Mouse (Mus musculus) thymus, postnatal 25 days (tissue): ENCODE results near the gene Rcan2.

Experiments
- DNase-seq: peaks from one replicate; pipeline ENCODE4 v3.0.0; 2022

Rcan2 gene

DNA sequence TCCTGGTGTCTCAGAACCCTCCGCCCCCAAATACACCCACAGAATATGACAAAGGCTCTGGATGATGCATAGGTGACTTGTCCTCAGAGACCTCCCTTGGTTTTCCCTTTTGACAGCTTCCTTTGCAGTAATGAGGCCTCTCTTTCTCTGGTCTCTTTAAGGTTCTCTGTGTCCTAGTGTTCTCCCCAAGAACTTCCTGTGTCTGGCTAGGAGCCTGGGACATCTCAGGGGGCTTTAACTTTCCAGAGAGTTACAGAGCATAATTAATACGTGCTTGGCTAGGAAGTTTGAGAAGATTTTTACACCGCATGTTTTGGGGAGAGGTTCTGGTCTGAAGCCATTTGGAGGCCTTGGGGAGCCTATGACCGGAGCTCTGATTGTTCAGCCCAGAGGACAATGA is 128.7 kb downstream of the Rcan2 start:
- no peak for DNase-seq

DNA sequence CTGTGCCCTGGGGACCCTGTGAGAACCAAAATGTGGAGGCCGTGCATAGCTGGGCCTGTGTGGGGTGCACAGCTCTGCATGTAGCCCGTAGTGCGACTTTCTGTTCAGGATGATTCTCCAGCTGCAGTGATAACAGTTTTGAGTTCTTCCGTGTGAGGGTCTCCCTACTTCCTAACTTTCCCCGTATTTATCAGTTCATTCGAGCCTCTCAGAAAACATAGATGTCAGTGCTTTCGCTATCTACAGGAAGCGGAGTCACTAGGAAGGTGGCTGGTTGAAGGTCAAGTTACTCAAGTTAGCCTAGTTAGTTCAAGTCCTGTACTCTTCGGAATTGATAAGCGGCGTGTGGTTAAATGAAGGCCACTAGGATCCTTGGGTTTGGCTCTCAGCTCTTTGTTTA is 130.6 kb downstream of the Rcan2 start:
- DNase-seq = no peak

DNA sequence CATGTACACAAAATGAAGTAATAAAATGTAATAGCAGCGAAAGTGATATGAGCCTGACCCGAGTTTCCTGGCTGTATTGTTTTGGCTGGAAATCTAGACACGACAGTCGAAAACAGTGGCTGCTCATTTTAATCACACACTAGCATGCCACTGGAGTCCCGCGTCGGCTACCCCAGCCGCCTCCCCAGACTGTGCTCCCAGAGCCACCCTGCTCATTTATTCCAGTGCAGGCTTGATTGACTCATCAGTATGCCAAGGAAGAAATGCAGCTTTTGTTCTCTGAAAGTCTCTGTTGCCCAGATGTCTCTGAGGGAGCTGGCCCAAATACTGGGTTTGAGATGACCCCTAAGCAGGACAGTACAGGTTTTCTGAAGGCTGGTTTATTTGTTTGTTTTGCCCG is 132.9 kb downstream of the Rcan2 start:
- no peak for DNase-seq

DNA sequence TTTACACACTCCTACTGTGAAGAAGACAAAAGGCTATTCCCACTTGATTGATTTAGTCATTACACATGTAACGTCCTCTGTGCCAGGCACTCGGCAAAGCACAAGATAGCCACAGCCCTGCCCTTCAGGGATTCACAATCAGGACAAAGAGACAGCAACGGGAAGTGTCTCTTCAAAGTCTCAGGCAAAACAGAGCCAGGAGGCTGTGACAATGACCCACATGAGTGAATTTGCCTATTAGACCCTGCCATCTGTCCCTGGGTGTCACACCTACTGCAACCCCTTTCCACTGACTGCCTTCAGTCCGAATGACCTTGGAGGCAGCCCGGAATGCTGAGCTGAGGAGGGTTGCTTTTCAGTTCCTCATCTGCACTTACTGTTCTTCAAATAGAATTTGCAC is 151.1 kb downstream of the Rcan2 start:
- no peak for DNase-seq

DNA sequence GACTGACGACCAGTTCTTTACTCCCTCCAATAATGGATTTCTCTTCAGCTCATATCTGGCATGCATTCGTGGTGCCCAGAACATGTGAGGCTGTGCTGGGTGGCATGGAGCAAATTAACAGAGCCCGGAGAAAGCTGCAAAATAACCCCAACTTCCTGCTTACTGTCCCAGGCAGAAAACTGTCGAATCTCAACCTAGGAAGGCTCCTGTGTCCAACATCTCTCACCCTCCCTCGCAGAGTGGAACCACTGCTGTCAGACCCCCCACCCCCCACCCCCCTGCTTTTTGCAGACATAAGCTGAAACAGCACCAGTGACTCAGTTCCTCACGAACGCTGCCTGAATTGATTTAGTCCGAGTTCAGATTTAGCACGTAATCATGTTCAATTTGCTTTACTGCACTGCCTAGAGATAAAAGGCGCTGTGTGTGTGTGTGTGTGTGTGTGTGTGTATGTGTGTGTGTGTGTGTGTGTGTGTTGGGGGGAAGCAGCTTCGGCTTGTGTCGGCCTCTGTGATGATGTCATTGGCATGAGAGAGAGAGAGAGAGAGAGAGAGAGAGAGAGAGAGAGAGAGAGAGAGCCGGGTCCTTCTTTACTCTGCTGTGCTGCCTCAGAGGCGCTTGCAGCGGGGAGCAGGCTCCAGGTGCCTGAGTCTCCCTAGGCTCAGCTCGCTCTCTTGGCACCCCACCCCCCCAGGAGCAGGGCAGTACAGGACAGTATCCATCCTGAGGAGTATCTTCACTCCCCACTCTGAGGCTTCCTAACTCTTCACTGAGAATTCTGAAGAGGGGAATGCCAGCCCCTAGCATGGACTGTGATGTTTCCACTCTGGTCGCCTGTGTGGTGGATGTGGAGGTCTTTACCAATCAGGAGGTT is 151.7 kb downstream of the Rcan2 start:
- DNase-seq = no peak

DNA sequence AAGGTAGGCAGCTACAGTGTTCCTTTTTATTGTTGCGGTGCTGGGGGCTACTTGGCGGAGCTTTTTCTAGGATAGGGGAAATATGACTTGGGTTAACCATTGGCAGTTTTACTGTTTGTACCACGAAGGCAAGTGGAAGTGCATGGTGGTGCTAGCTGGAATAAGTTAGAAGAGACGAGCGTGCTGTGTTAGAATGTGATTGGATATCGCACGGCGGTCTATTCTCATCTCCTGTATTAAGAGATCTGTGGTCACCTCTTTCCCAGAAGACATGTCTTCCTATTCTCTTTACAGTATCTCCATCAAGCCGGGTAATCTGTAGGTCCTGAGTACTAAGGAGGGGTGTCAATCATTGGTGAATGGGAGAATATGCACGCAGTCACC is 152.4 kb downstream of the Rcan2 start:
- DNase-seq = no peak

DNA sequence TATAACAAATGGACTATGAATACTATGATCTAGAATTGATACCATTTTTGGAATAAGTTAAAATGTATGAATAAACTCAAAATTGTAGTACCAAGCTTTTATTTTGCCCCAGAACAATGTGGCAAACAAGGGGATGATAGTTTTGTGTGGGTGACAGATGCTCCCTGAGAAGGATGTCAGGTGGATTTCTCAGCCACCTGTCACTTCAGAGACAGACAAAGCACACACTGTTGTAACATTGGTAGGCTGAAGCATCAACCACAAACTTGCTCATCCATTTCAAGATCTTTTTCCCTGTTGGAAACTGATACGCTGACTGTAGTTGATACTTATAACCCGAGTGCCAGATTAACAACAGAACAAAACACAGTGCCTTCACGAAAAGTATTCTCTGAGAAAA is 158.6 kb downstream of the Rcan2 start:
- DNase-seq = no peak

DNA sequence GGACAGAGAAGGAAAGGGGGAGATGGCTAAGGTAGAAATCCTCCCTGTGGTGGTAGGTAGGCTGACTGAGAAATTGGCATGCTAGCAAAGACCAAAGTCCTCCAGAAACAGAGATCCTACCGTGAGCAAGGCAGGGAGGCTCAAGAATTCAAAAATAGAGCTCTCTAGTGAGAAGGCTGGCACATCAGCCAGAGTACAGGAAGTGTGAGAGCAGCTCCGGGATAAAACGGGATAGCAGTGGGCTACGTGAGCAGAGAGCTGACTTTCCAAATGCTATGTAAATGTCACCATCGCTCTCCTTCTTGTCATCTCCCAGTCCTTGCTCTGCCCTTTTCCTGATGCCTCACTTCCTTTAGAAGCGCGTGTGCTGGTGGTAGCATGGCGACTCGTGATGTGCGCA is 168.8 kb downstream of the Rcan2 start:
- DNase-seq = no peak

DNA sequence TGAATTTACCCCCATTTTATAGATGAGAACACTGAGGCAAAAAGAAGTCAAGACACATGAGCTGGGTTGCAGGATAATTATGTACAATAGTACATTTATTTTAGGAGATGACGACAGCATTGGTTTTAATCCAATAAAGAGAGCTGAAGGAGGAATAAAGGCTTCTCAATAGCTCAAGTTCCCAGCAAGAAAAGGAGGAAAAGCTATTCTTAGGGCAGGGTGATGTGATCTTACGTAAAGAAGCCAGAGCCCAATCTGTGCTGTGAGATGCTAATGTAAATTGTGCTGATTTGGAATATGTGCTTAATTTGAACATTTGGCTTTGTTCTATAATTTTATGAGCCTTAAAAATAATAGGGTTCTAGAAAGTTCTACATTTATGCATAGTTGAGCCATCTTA is 176.4 kb downstream of the Rcan2 start:
- no peak for DNase-seq

DNA sequence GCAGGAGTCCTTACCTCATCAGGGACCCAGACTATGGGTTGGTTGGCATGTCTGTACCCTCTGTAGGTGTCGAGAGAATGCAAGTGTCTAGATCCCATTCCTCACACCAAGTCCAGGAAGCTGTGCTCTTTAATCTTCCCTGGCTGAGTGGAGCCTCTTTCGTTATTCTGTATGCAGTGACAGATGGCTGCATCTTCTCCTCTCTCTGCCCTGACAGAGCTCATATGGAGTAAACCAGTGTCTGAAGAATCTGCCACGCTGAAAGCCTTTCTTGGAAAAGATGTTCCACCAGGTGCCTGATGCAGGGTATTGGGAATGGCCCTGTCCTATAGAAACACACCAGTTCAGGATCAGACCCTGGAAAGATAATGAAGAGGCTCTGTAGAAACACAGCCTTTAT is 178.8 kb downstream of the Rcan2 start:
- no peak for DNase-seq

DNA sequence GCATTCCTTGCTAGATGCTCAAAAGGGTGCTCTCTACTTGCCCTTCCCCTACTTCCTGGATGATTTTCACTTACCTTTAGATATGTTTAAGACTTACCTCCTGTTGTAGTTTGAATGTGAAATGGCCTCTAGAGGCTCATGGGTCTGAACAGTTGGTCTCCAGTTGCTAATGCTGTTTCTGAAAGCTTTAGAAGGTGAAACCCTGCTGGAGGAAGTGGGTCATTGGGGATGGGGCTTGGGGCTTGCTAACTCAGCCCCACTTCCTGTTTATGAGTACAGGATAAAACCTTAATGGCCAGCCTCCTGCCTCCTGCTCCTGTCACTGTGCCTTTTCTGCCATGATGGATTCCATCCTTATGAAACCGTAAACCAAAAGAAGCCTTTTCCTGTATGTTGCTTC is 181.4 kb downstream of the Rcan2 start:
- DNase-seq = peak; percentile 2

DNA sequence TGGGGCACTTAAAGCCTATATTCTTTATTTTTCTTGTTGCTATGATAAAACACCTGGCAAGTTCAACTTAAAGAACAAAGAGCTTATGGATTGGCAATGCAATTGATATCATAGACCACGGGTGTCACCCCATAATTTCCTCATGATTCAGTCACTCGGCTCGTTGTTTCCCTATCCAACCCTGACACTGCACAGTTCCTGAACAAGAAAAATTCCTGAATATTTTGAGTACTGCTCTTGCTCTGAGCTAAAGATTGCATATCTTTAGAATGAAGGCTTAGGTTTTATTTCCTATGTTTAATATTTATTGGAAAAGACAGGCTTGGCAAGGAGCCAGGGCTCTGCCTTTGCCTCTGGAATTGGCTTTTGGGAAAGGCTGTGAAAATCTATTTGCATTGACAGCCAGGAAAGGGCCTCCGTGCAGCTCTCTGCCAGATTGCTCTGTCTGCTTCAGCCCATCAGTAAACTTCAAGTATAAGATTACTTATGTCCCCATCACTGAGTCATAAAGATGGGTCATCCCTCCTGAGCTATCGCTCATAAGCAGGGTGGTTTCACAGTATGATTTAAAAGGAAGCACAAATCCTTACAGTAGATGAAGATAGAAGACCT is 188.3 kb downstream of the Rcan2 start:
- no peak for DNase-seq

DNA sequence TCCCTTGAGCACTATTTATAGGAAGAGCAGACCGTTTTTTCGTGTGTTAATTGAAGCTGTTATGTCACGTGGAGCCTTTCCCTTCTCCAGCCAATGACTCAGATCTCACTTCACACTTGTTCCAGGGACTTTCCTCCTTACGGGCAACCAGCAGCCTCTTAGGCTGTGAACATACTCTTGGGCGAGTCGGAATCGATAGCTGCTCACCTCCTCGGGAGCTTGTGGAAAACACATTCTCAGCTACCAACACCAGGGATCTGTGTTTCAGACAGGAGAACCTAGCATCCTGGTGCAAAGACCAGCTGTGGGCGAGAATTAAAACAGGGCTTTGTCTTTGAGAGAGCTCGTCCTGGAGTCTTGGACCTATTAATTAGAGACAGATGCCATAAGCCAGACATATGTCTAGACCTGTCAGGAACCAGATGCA is 189.8 kb downstream of the Rcan2 start:
- DNase-seq = no peak

DNA sequence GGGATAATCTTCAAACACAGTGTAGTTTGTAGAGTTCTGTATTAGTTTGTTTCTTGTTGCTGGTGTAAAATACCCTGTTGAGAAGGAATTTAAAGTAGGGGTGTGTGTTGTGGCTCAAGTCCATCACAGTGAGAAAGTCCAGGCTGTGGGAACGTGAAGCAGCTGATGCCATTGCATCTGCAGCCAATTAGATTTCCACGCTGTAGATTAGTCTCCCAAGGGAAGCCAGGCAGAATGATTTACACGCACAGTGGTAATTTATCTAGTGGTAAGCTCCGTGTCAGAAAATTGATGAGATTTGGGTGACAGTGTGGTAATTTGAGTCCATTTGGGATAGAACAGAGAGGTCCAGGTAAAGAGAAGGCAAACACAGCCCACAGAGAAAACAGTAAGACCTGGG is 192.9 kb downstream of the Rcan2 start:
- DNase-seq = no peak

DNA sequence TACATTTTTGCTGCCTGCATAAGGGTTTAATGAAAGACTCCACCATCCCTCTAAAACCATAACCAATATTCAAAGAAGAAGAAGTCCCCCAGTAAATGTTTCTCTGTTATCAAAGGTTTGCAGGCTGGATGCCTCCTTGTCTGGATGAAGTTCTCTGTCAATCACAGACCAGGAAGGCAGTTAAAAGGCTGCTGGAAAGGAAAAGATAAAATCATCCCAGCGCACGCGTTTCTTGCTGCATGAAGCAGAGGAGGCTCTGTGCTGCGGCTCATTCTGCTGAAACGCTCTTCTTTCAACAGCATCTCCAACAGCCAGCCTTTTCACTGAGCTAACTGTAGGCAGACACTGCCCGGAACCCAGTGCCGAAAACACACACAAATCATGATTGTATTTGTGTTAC is 196.4 kb downstream of the Rcan2 start:
- DNase-seq = no peak

DNA sequence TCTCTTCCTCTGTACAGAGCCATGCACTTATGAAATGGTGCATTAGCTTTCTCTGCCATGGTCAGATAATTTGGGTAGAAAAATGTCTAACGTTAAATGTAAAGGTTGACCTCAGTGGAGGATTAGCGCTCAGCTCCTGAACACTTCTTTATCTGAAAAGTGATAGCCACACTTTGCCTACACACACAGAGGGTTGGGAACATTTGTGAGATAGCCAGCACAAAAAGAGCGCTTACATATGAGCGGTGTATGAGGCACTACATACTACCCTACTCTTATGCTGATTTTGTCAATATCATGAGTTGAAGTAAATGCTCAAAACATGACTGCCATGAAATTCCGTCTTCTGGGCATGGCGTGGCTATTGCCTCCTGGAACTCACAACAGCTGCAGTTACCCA is 196.9 kb downstream of the Rcan2 start:
- no peak for DNase-seq

DNA sequence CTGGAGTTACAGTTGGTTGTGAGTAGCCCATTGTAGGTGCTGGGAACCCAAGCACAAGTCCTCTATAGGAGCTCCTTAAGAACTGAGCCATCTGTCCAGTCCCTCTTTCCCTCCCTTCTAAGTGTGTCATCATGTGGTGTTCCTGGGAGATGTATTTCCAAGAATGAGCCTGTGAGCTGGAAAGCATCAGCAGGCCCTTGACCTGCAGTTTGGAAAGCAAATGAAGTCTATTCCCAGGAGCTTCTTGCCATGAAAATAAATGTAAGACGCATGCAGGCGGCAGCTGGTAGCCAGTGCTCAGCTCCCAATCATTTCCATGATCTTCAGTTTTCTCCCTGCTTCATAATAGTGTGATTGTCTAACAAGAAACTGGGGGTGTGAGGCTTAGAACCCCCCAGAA is 203.2 kb downstream of the Rcan2 start:
- DNase-seq = no peak

DNA sequence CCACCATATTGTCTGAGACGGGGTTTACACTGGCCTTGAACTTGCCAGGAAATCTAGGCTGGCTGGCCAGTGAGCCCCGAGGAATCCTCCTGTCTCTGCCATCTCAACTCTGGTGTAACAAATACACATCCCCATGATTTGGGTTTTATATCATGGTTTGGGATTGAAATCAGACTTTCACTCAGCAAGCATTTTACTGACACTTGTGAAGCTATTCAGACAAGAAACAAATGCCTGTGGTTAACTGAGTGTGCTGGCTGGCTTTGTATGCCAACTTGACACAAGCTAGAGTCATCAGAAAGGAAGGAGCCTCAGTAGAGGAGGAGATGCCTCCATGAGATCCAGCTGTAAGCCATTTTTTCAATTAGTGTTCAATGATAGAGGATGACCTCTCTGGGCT is 206.3 kb downstream of the Rcan2 start:
- DNase-seq = no peak

DNA sequence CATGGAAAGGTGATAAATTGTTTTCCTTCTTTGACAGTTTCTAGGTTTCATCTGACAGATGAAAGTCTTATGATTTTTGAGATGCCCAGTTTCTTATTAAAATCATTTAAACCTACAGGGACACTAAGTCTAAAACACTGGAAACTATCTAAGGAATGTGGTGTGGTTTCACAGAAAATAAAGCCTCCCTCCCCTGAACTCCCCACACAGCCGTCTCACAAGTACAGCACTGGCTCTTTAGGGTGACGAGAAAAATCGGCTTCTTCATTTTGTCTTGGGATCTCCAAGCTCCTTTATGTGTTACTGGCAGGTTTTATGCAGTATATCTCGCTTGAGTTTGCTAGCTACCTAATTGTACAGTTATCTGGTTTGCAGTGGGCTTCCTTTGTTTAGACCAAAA is 210.8 kb downstream of the Rcan2 start:
- DNase-seq = no peak

DNA sequence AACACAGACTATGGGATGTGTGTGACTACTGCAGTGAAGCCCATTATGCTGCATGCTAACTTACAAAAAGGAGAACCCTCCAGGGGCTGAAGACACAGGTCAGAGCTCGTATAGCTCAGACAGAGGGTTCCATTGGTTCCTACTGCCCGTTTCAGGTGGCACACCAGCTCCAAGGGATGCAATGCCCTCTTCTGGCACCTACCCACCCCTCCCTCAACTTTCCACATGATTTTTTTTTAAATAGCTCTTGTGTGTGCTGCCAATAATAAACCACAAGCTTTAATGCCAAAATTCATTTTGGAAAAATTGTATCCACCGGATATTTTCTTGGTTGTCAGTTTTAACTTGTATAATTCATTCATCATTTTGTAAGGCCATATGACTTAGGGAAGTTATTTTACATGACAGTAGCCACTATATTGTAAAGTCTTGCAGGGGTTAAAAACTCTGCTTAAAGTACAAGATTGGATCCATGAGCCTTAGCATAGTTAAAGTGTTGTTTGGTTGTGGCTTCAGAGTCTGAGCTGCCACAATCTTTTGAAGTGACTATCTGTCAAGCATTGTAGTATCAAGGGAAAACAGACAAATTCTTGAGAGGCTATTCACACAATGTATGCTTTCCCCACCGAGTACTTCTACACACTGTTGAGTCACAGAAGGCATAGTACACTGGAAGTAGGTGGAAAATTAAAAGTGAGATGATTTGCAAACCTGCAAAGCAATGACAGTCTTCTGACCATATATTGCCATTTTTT is 212.8 kb downstream of the Rcan2 start:
- no peak for DNase-seq

DNA sequence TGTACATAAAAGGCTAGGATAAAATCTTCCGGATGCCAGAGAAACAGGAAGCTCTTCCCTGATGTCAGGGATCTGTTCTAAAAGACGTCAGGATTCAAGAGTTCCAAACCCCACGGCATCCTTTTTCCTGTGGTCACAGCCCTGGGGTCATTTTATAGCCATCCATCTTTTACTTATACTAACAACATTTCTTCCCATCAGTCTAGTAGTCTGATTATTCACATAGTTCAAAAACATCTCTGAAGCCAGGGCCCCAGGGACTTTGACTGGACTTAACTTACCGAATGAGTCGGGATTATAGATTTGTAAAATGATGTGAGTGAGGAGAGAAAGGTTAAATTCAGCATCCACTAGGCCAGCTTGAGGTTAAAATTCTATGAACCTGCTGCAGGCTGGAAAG is 215.2 kb downstream of the Rcan2 start:
- no peak for DNase-seq

DNA sequence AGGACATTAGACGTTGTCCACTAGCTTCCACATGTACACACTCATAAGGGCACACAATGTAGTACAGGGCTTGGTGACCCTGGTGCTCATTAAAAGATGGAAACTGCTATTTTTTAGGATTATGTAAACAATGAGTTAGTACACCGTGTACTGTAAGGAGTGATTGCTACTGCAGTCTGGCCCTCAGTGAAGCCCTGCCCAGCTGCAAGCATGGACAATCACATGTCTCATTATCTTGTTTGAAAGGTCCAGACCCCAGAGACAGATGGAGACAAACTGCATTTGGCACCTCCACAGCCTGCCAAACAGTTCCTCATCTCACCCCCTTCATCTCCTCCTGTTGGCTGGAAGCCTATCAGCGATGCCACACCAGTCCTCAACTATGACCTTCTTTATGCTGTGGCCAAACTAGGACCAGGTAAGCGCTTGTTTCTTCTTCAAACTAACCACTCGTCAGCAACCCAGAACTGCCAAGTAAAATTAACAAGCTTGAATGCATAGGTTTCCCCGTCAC is 219.6 kb downstream of the Rcan2 start:
- DNase-seq = no peak

DNA sequence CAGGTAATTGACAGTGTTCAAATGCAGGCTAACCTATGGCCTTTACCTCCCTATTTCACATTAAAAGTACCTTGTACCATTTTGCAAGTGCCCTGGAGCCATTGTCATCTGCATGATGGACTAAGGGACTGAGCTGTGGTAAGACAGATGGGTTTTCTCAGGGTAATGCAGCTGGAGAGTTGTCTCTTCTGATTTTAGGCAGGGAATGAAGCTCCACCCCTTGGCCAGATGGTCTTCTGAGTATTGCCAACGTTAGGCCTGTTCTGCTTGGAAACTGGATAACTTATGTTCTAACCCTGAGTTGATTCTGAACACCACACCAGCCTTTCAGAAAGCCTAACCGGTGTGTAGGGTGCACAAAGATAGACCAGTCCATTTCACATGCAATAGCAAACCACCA is 222.7 kb downstream of the Rcan2 start:
- DNase-seq = no peak

DNA sequence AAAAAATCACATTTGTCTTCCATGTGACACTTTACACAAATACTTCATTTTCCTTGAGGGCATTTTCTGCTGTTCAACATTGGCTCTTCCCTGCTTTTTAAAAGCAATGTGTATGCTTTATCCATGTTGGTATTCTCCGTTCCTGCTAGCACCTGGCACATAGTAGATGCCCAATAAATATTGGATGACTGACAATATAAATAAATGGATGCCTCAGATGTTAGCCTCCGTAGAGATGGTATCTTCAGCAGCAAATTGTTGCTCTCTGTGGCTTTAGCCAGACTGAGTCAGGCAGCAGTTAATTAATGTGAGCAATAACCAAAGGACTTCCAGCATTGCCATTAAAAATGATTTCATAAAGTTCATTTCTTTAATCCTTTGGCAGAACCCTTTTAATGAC is 223.9 kb downstream of the Rcan2 start:
- DNase-seq = no peak
